In the genomic region with DNA sequence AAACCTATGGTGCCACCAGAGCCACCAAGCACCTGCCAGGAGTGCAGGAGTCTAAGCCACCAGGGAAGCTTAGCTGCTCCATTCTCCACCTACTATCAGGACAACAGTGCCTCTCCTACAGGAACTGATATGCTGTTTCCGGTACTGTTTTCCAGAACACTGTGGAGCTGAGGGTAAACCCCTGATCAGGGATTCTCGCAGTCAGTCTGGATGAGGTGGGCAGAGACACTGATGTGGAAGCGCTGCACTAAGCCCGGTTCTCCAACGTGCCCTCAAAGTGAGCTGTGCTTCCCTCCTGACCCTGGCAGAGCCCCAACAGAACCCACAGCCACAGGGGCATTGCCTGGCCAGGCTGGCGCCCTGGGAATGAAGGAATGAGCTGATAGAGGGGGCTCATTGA, we compare ENCODE assay signal across 19 mouse cellular contexts. TPM values are rescaled to one million over a fixed set of nuclear protein-coding genes. Genes with fewer than 3 reads are reported as not detected.
"Had no signal": no experiment of that assay in that cellular context is flagged by ENCODE, and none has a peak within 500 bp of the region (broad histone marks: within the 10 kb centered on the region; RNA-seq: fewer than 3 reads in every experiment).

No protein-coding gene starts in this region.

- DNase-seq: lung, adult 18-20 months; lung, embryonic 14.5 days; lung, postnatal 10 days; lung, postnatal 4 days; midbrain, embryonic 14.5 days; right cerebral cortex, postnatal 14 days; thymus, adult 2 months; thymus, postnatal 25 days; thymus, postnatal 4 days had no signal

- H3K9me3 ChIP-seq: midbrain, embryonic 10.5 days; midbrain, embryonic 12.5 days; neural tube, embryonic 12.5 days; stomach, embryonic 15.5 days had no signal

- ATAC-seq: midbrain, embryonic 16.5 days had no signal

- H3K4me3 ChIP-seq: midbrain, embryonic 10.5 days; midbrain, embryonic 12.5 days; neural tube, embryonic 12.5 days; stomach, embryonic 15.5 days had no signal

- H3K9ac ChIP-seq: lung, embryonic 14.5 days; midbrain, embryonic 12.5 days; neural tube, embryonic 12.5 days; stomach, embryonic 15.5 days had no signal

- H3K4me2 ChIP-seq: lung, embryonic 14.5 days; midbrain, embryonic 12.5 days; neural tube, embryonic 12.5 days; stomach, embryonic 15.5 days had no signal

- H3K27ac ChIP-seq: midbrain, embryonic 10.5 days; midbrain, embryonic 12.5 days; neural tube, embryonic 12.5 days; stomach, embryonic 15.5 days; stomach, postnatal 0 days had no signal

- H3K4me1 ChIP-seq: midbrain, embryonic 10.5 days; stomach, embryonic 15.5 days had no signal

- H3K27me3 ChIP-seq: midbrain, embryonic 12.5 days; neural tube, embryonic 12.5 days; stomach, embryonic 15.5 days had no signal

RNA-seq across cellular contexts. Expression of a gene that starts 43.0 kb away (rescaled TPM):
- total RNA-seq: megakaryocyte, adult 5-6 weeks; megakaryocyte-erythroid progenitor cell, adult 5-6 weeks; monocyte, adult 5-6 weeks had no signal
- polyA plus RNA-seq: lung, embryonic 14.5 days; midbrain, embryonic 10.5 days; midbrain, embryonic 12.5 days; neural tube, embryonic 12.5 days; neural tube, embryonic 14.5 days had no signal
